Mouse (Mus musculus) neural tube, embryonic 10.5 days (tissue): ENCODE results near the gene Peli2.

Experiments
- DNase-seq: peaks from one replicate; pipeline ENCODE4 v3.0.0-alpha.2; 2017; ENCODE audit warnings: low spot score; ENCODE audit errors: extremely low spot score

Gene Peli2

GRCm38 (mm10) chr14:48287581-48287980, 167.0 kb downstream of the Peli2 start:
- no peak for DNase-seq

GRCm38 (mm10) chr14:48288600-48288999, 168.0 kb downstream of the Peli2 start:
- DNase-seq: no peak

- no peak for DNase-seq
These were observed 169.3 kb downstream of the Peli2 start for GRCm38 (mm10) chr14:48289602-48290599.

DNA sequence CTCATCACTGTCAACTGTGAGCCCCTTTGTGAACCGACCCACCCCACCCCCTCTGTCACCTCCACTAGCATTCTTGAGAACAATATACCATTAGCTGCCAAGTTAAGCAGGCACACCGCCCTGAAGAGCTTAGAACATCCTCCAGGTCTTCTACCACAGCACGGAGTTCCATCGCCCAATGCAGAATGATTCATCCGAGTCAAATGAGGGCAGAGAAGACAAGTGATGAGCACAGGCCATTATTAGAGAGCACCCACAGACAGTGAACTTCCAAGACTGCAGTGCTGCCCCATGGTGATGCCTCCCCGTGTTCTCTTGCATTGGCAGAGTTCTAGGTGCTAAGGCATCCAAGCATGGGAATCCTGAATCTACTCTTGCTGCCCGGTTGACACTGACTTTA, 172.9 kb downstream of the Peli2 start:
- DNase-seq: no peak

GRCm38 (mm10) chr14:48295410-48295809, 174.8 kb downstream of the Peli2 start:
- no peak for DNase-seq

DNA sequence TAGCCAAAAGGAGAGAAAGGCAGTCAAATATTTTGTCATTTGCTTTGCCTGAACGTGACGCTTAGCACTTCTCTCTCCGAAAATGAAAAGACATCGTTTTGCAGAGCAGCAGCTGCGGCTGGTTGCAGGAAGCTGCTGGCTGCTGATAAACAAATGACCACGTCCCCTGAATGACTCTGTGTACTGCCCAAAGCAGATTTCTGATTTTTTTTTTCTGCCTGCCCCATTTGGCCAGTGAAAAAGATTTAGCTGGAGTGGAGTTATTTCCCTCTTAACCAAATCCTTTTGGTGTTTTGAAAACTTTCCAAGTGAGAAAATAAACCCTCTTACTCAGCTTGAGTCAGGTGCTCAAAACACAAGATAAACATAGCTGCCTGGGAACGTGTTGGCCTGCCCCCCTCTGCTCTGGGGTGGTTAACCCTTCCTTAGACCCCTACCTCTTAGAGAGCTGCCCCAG, 175.2 kb downstream of the Peli2 start:
- no peak for DNase-seq

GRCm38 (mm10) chr14:48296820-48297219, 176.2 kb downstream of the Peli2 start:
- no peak for DNase-seq

- DNase-seq: no peak
These were observed 182.0 kb downstream of the Peli2 start for GRCm38 (mm10) chr14:48302471-48303186.

DNA sequence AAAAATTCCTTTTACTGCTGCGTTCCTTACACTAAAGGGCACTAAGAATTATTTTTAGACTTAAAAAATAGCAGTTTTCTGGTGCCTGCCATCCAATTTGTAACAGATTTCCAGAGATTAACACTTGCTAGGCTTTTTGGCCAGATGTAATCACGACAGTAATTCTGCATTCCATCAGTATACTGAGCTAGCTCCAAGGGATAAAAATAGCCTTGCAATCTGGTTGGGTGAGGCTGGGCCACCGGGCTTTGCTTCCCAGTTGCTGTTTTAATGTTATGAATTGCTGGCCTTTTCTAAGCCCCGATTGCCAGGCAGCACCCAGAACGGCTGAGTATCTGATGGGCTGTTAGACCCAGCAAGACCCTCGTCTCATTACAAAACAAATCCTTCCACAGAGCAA, 182.6 kb downstream of the Peli2 start:
- DNase-seq: no peak

- DNase-seq: no peak
These were observed 183.2 kb downstream of the Peli2 start for GRCm38 (mm10) chr14:48303841-48304240.

DNA sequence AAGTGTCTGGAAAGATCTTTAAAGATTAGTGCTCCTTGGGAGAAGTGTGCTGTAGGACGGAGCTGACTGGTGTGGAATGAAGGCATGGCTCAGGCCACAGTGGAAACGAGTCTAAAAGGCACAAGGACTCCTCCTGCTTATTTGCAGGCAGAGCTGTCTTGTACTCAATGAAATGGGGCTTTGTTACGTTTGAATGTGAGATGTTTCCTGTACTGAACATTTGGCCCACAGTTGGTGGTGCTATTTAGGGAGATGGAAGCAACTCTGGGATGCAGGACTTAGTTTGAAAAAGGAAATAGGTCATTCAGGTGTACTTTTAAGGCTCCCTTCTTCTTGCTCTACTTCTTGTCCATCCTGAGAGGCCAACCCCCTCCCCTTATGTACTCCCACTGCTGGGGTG, 192.6 kb downstream of the Peli2 start:
- no peak for DNase-seq

GRCm38 (mm10) chr14:48316396-48316795, 195.8 kb downstream of the Peli2 start:
- DNase-seq: no peak

DNA sequence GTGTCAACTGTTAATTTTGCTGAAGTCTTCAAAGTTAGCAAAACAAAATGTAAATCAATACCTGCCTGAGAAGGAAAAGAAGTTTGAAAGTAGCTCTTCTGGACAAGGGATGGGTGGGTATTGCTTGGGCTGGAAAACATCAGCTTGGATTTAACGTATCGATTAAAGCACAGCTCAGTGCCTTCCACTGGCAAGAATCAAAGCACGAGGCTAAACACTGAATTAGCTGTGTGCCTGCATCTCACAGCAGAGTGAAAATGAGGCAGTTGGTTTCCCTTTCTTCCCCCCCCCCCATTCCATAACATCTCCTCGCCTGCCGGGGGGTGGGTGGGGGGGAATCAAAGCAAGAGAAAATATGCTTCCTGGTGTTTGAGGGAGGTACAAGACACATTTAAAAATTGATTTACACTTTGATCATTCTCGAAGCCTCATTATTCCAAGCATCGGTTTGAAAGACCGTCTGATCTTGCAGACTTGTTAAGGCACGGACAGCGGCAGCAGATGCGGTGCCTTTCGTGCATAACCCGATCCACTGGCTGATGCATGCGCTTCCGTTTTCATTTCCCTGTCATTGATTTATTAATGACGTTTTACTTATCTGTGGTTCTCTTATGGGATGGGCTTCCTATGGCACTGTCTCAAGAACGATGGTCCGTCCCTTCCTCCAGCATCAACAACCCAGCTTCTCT, 203.3 kb downstream of the Peli2 start:
- no peak for DNase-seq

DNA sequence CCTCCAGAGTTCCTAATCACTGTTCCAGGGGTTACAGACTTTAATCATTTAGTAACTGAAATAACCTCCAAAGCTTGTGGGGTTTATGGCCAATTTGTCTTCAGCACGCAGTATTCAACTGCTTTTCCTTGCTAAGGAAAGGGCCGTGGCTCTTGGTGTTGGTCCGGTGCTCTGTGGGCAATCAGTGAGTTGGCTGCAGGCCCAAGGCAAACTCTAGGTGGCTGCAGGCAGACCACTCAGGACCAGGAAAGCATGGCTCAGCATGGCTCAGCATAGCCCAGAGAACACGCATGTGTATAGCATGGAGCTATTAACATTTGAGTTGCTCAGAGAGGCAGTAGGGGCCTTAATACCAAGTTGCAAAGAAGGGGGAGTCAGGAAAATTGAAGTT, 203.8 kb downstream of the Peli2 start:
- no peak for DNase-seq

- DNase-seq: no peak
These were observed 207.1 kb downstream of the Peli2 start for GRCm38 (mm10) chr14:48327746-48328145.

DNA sequence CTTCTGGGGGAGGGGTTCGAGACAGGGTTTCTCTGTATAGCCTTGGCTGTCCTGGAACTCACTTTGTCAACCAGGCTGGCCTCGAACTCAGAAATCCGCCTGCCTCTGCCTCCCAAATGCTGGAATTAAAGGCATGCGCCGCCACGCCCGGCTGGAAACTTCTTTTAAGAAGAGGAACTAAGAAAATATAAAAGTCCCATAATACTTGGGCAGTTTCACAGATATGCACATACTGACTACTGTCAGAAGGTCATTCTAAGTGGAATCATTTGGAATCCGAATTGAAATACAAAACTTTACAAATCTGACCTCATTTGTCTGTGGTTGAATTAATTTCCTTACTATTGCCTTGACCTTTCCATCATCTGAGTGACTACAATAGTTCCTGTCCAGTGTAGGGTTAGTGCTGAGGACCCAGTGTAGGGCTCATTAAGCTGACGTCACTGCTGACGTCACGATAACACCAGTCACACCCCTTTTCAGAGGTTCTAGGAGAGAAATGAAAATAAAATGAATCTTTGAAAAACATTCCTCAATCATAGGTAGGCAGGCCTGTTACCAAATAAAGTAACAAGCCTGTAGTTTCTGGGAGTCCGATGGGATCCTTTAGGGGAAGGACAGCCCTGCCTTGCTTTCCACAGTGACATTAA, 209.2 kb downstream of the Peli2 start:
- DNase-seq: no peak
